Mouse (Mus musculus): ENCODE measurements around the gene Cdc73. TPM values are rescaled to one million over a fixed set of nuclear protein-coding genes. Genes with fewer than 3 reads are reported as not detected.

Cdc73 gene
- polyA plus RNA-seq, 1 experiment from 2014 or later = 28.4 TPM

GRCm38 (mm10) chr1:143619760-143620159, 82.9 kb downstream of the Cdc73 start:
- Histone ChIP-seq H3K9me3 (replicated peaks) (no peaks in the 10 kb centered on the region), H3K27ac (no peak overlapping the region), H3K27me3 (replicated peaks) (no peaks in the 10 kb centered on the region), H3K4me2 (no peak overlapping the region), H3K4me1 (no peaks in the 10 kb centered on the region), H3K9ac (no peak overlapping the region), H3K36me3 (peaks cover 37% of the 10 kb centered on the region), H3K4me3 (no peak overlapping the region)
- ATAC-seq = no peak
- 82% methylated on average over 2 of the region's 2 CpGs for WGBS (ENCODE audit: insufficient replicate concordance)

GRCm38 (mm10) chr1:143612901-143613300, 89.8 kb downstream of the Cdc73 start:
- no peak overlapping the region for H3K27ac ChIP-seq
- no peak overlapping the region for H3K4me3 ChIP-seq
- H3K9me3 ChIP-seq (replicated peaks) = no peaks in the 10 kb centered on the region
- 88% methylated on average over 2 of the region's 2 CpGs for WGBS (ENCODE audit: insufficient replicate concordance)
- no peaks in the 10 kb centered on the region for H3K27me3 ChIP-seq (replicated peaks)
- ATAC-seq = no peak
- H3K36me3 ChIP-seq = peaks cover 33% of the 10 kb centered on the region
- H3K4me1 ChIP-seq = no peaks in the 10 kb centered on the region
- H3K9ac ChIP-seq = no peak overlapping the region
- no peak overlapping the region for H3K4me2 ChIP-seq

GRCm38 (mm10) chr1:143608911-143609310, 93.8 kb downstream of the Cdc73 start:
- H3K27ac ChIP-seq = no peak overlapping the region
- no peaks in the 10 kb centered on the region for H3K27me3 ChIP-seq (replicated peaks)
- H3K9ac ChIP-seq = no peak overlapping the region
- peaks cover 17% of the 10 kb centered on the region for H3K36me3 ChIP-seq
- no peak for ATAC-seq
- no peaks in the 10 kb centered on the region for H3K4me1 ChIP-seq
- 81% methylated on average over 2 of the region's 2 CpGs for WGBS (ENCODE audit: insufficient replicate concordance)
- no peak overlapping the region for H3K4me2 ChIP-seq
- H3K4me3 ChIP-seq = no peak overlapping the region
- H3K9me3 ChIP-seq (replicated peaks) = no peaks in the 10 kb centered on the region

GRCm38 (mm10) chr1:143596864-143597263, 105.8 kb downstream of the Cdc73 start:
- no peaks in the 10 kb centered on the region for H3K36me3 ChIP-seq
- H3K27me3 ChIP-seq (replicated peaks) = no peaks in the 10 kb centered on the region
- no peak overlapping the region for H3K4me3 ChIP-seq
- H3K4me2 ChIP-seq = no peak overlapping the region
- no peak overlapping the region for H3K27ac ChIP-seq
- 79% methylated on average over 2 of the region's 2 CpGs for WGBS (ENCODE audit: insufficient replicate concordance)
- H3K4me1 ChIP-seq = no peaks in the 10 kb centered on the region
- ATAC-seq = no peak
- H3K9ac ChIP-seq = no peak overlapping the region
- H3K9me3 ChIP-seq (replicated peaks) = no peaks in the 10 kb centered on the region

GRCm38 (mm10) chr1:143576824-143577543, 125.7 kb downstream of the Cdc73 start:
- Histone ChIP-seq H3K27ac (no peak overlapping the region), H3K4me3 (no peak overlapping the region), H3K27me3 (replicated peaks) (no peaks in the 10 kb centered on the region), H3K4me2 (no peak overlapping the region), H3K9ac (no peak overlapping the region), H3K4me1 (no peaks in the 10 kb centered on the region), H3K36me3 (no peaks in the 10 kb centered on the region), H3K9me3 (replicated peaks) (no peaks in the 10 kb centered on the region)
- ATAC-seq = no peak
- 66% methylated on average over 10 of the region's 10 CpGs for WGBS (ENCODE audit: insufficient replicate concordance)

GRCm38 (mm10) chr1:143558235-143558634, 144.5 kb downstream of the Cdc73 start:
- no peaks in the 10 kb centered on the region for H3K9me3 ChIP-seq (replicated peaks)
- no peak overlapping the region for H3K9ac ChIP-seq
- H3K4me2 ChIP-seq = no peak overlapping the region
- 63% methylated on average over 1 of the region's 1 CpGs for WGBS (ENCODE audit: insufficient replicate concordance)
- ATAC-seq = no peak
- H3K27me3 ChIP-seq (replicated peaks) = no peaks in the 10 kb centered on the region
- H3K27ac ChIP-seq = no peak overlapping the region
- H3K36me3 ChIP-seq = no peaks in the 10 kb centered on the region
- H3K4me1 ChIP-seq = no peaks in the 10 kb centered on the region
- H3K4me3 ChIP-seq = no peak overlapping the region

GRCm38 (mm10) chr1:143555533-143555932, 147.2 kb downstream of the Cdc73 start:
- H3K9ac ChIP-seq = no peak overlapping the region
- WGBS (ENCODE audit: insufficient replicate concordance) = 11% methylated on average over 1 of the region's 1 CpGs
- no peaks in the 10 kb centered on the region for H3K4me1 ChIP-seq
- H3K27ac ChIP-seq = no peak overlapping the region
- no peak overlapping the region for H3K4me2 ChIP-seq
- no peak overlapping the region for H3K4me3 ChIP-seq
- no peaks in the 10 kb centered on the region for H3K9me3 ChIP-seq (replicated peaks)
- ATAC-seq = no peak
- H3K27me3 ChIP-seq (replicated peaks) = no peaks in the 10 kb centered on the region
- no peaks in the 10 kb centered on the region for H3K36me3 ChIP-seq

GRCm38 (mm10) chr1:143554621-143555020, 148.1 kb downstream of the Cdc73 start:
- Histone ChIP-seq H3K36me3 (no peaks in the 10 kb centered on the region), H3K9ac (no peak overlapping the region), H3K27ac (no peak overlapping the region), H3K4me3 (no peak overlapping the region), H3K9me3 (replicated peaks) (no peaks in the 10 kb centered on the region), H3K4me2 (no peak overlapping the region), H3K4me1 (no peaks in the 10 kb centered on the region), H3K27me3 (replicated peaks) (no peaks in the 10 kb centered on the region)
- 28% methylated on average over 2 of the region's 2 CpGs for WGBS (ENCODE audit: insufficient replicate concordance)
- no peak for ATAC-seq

Other genes starting within 250 kb of the Cdc73 start
- 0.12 and 0.18 TPM in 2 replicates for gene B3galt2, start 62.2 kb downstream of the Cdc73 start, polyA plus RNA-seq (2016; fragmentation: Nextera tagmentation; extraction: Ambion mirVana)
- gene Glrx2, start 13.4 kb upstream of the Cdc73 start, polyA plus RNA-seq (2016; fragmentation: Nextera tagmentation; extraction: Ambion mirVana) = 80.1 and 82.5 TPM in 2 replicates
- gene Trove2, start 74.2 kb upstream of the Cdc73 start, polyA plus RNA-seq (2016; fragmentation: Nextera tagmentation; extraction: Ambion mirVana) = 4.1 and 4.6 TPM in 2 replicates
- 117 and 128 TPM in 2 replicates for gene Uchl5, start 74.4 kb upstream of the Cdc73 start, polyA plus RNA-seq (2016; fragmentation: Nextera tagmentation; extraction: Ambion mirVana)